Mouse (Mus musculus) hindbrain, embryonic 12.5 days (tissue): ENCODE measurements at regions not wholly inside any gene's neighbourhood (a gene's known extent, or its start where the extent isn't known, plus 50 kb on each side); places are given as distances from the start of the nearest gene placed in this dataset.

ENCODE experiments used
- ATAC-seq: fragments of 200-750 bp; cut with Nextera tagmentation; 2 replicates; pipeline ENCODE4 v1.8.0; 2017; ENCODE audit warnings: moderate TSS enrichment; ENCODE audit not compliant: low FRiP score
- H3K27ac ChIP-seq: fragments of 300-500 bp; sonication (generic); 2 replicates; pipeline ENCODE4 v1.5.1; 2016; ENCODE audit warnings: mild to moderate bottlenecking
- H3K27me3 ChIP-seq: fragments of 300-500 bp; sonication (generic); 2 replicates; pipeline ENCODE4 v1.6.1; 2016; ENCODE audit warnings: mild to moderate bottlenecking
- H3K36me3 ChIP-seq: fragments of 300-500 bp; sonication (generic); 2 replicates; pipeline ENCODE4 v1.6.1; 2016; ENCODE audit warnings: mild to moderate bottlenecking
- H3K4me1 ChIP-seq: fragments of 300-500 bp; sonication (generic); 2 replicates; pipeline ENCODE4 v1.6.1; 2016
- H3K4me2 ChIP-seq: fragments of 300-500 bp; sonication (generic); replicated peaks from 2 replicates; pipeline ENCODE4 v1.6.1; 2016; ENCODE audit warnings: mild to moderate bottlenecking
- H3K4me3 ChIP-seq: fragments of 300-500 bp; sonication (generic); 2 replicates; pipeline ENCODE4 v1.5.1; 2016; ENCODE audit warnings: mild to moderate bottlenecking
- H3K9ac ChIP-seq: fragments of 300-500 bp; sonication (generic); 2 replicates; pipeline ENCODE4 v1.6.1; 2016; ENCODE audit warnings: mild to moderate bottlenecking, moderate library complexity
- H3K9me3 ChIP-seq: fragments of 300-500 bp; sonication (generic); replicated peaks from 2 replicates; pipeline ENCODE4 v1.6.1; 2016; ENCODE audit warnings: mild to moderate bottlenecking
- WGBS: fragments of 180-500 bp; shearing (Covaris S2); methylation state at CpG from one replicate; pipeline ENCODE4 v1.1.7; 2016; 5-methylcytosine and 5-hydroxymethylcytosine counted together

DNA sequence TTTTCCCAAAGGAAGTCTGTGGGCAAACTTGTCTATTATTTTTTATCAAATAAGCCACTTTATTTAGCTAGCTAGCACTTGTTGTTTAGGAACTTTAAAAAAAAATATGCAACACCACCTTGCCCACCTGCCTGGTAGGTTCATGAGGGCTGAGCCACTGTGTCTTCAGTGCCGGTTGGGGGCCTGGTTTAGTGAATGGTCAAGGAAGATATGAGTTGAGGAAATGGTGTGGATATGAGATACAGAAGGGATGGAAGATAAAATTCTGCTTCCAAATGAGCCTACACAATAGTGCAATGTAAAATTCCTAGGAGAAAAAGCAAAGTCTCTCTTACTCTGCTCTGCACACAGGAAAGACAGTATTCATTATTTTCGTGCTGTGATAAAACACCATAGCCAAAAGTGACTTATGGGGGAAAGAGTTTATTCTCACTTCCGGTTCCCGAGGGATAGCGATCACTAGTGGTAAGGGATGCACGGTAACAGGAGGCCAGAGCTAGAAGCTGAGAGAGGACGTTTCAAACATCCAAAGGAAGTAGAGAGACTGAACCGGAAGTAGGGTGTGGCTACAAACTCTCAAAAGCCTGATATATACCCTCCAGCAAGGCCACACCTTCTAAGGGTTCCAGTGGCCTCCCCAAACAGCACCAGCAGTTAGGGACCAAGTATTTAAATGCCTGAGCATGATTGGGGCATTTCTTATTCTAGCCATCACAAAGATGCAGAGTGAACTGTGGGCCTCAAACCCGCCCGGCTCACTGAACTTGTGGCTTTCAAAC lies 53.7 kb upstream of the Dlg1 start:
- no peaks in the 10 kb centered on the region; the same call in 1 of the 2 replicates for H3K27me3 ChIP-seq
- WGBS = 90% methylated on average over 10 of the region's 10 CpGs

More for the DNA sequence above, 53.7 kb upstream of the Dlg1 start:
- no peaks in the 10 kb centered on the region for H3K9me3 ChIP-seq
- no peaks in the 10 kb centered on the region for H3K36me3 ChIP-seq
- H3K4me2 ChIP-seq = no peak overlapping the region
- no peak overlapping the region for H3K9ac ChIP-seq
- ATAC-seq = no peak
- no peak overlapping the region for H3K4me3 ChIP-seq
- no peaks in the 10 kb centered on the region for H3K4me1 ChIP-seq
- H3K27ac ChIP-seq = no peak overlapping the region
